Mouse (Mus musculus) embryonic fibroblast, embryonic 13.5 days (primary cell): ENCODE results near the gene Hist1h2bp. TPM values are rescaled to one million over a fixed set of nuclear protein-coding genes. Genes with fewer than 3 reads are reported as not detected.
"Not testable (repeated sequence)": the region's sequence is repeated elsewhere in the genome, so short reads cannot be mapped to it uniquely, and the experiment has no call there.

Source experiments
- H3K27ac ChIP-seq: 2 replicates; pipeline ENCODE4 v1.5.1; 2012; ENCODE audit warnings: low read length, control low read depth, inconsistent platforms; ENCODE audit not compliant: insufficient read depth
- H3K4me1 ChIP-seq: 2 replicates; pipeline ENCODE4 v1.6.1; 2011; ENCODE audit warnings: low read length; ENCODE audit not compliant: control insufficient read depth, insufficient read depth
- H3K4me3 ChIP-seq: 2 replicates; pipeline ENCODE4 v1.5.1; 2011; ENCODE audit warnings: mild to moderate bottlenecking, control low read depth, low read length; ENCODE audit not compliant: insufficient read depth
- CTCF ChIP-seq: IDR thresholded peaks from 2 replicates; pipeline ENCODE4 v1.5.1; 2011; ENCODE audit warnings: mild to moderate bottlenecking, control low read depth, low read length, moderate library complexity, borderline replicate concordance; ENCODE audit not compliant: insufficient read depth
- POLR2A ChIP-seq: IDR thresholded peaks from 2 replicates; pipeline ENCODE4 v1.6.1; 2011; ENCODE audit warnings: low read depth, mild to moderate bottlenecking, control low read depth, low read length, moderate library complexity
- polyA plus RNA-seq: library from polyadenylated mRNA; stranded (reverse); fragments of >200 nt; gene quantifications from 2 replicates; pipeline ENCODE4 v1.2.4, GENCODE M21; 2011; ENCODE audit warnings: low read depth; ENCODE audit not compliant: missing spikeins, insufficient read length

The Hist1h2bp gene
- polyA plus RNA-seq, 1 experiment, result 1.0 TPM

GRCm38 (mm10) chr13:21812092-21812491 is 24.8 kb downstream of the Hist1h2bp start:
- peak; percentile 49 for TF ChIP-seq POLR2A
- H3K4me3 ChIP-seq, H3K4me1 ChIP-seq: not testable (repeated sequence)
- H3K27ac ChIP-seq, result peak overlapping the region; percentile 5; the same call in 1 of the 2 replicates

- H3K4me3 ChIP-seq, H3K4me1 ChIP-seq: not testable (repeated sequence)
Observed at GRCm38 (mm10) chr13:21820082-21820890, 33.0 kb downstream of the Hist1h2bp start.

GRCm38 (mm10) chr13:21828511-21828910 is 41.2 kb downstream of the Hist1h2bp start:
- Histone ChIP-seq H3K4me3 (no peak overlapping the region), H3K4me1 (no peaks in the 10 kb centered on the region), H3K27ac (no peak overlapping the region)
- no peak for TF ChIP-seq CTCF
- TF ChIP-seq POLR2A, result no peak

More at GRCm38 (mm10) chr13:21820082-21820890, 33.0 kb downstream of the Hist1h2bp start:
- H3K27ac ChIP-seq, result not testable (repeated sequence)

GRCm38 (mm10) chr13:21830344-21830743 is 43.1 kb downstream of the Hist1h2bp start:
- no peak for TF ChIP-seq CTCF
- TF ChIP-seq POLR2A, result 0 out of 2 replicates have a peak, but pooled peaks have one; percentile 10
- no peak overlapping the region for H3K27ac ChIP-seq

GRCm38 (mm10) chr13:21831418-21832394 is 44.4 kb downstream of the Hist1h2bp start, which contains the start of gene Hist1h4n:
TSS of gene Hist1h4n (minus strand) at chr13:21832196.
- not testable (repeated sequence) for H3K27ac ChIP-seq, H3K4me3 ChIP-seq, H3K4me1 ChIP-seq
- peak; percentile 54 for TF ChIP-seq POLR2A

More at GRCm38 (mm10) chr13:21830344-21830743, 43.1 kb downstream of the Hist1h2bp start:
- no peaks in the 10 kb centered on the region for H3K4me1 ChIP-seq
- H3K4me3 ChIP-seq, result no peak overlapping the region

GRCm38 (mm10) chr13:21833461-21833860 is 46.2 kb downstream of the Hist1h2bp start, which contains the start of the genes Hist1h2ap and Hist1h2br:
TSS of gene Hist1h2ap (minus strand) at chr13:21833507.
TSS of gene Hist1h2br (plus strand) at chr13:21833743.
- H3K27ac ChIP-seq, H3K4me1 ChIP-seq, H3K4me3 ChIP-seq: not testable (repeated sequence)

Other genes with a start within 250 kb of the Hist1h2bp start
- not detected in 2 replicates for gene Olfr1366, start 244.7 kb upstream of the Hist1h2bp start, polyA plus RNA-seq
- gene Olfr1535, start 227.6 kb upstream of the Hist1h2bp start, polyA plus RNA-seq, result 0.12 and 0.44 TPM in 2 replicates
- gene Olfr1364, start 205.7 kb upstream of the Hist1h2bp start, polyA plus RNA-seq, result not detected in 2 replicates
- not detected in 2 replicates for gene Olfr1362, start 173.4 kb upstream of the Hist1h2bp start, polyA plus RNA-seq
- gene Olfr11, start 144.9 kb upstream of the Hist1h2bp start, polyA plus RNA-seq, result not detected in 2 replicates
- not detected in 2 replicates for gene Olfr1361, start 124.1 kb upstream of the Hist1h2bp start, polyA plus RNA-seq
- not detected in 2 replicates for gene Olfr1360, start 110.1 kb upstream of the Hist1h2bp start, polyA plus RNA-seq
- not detected in 2 replicates for gene Olfr1359, start 89.3 kb upstream of the Hist1h2bp start, polyA plus RNA-seq
- gene Hist1h2bl, start 71.3 kb upstream of the Hist1h2bp start, polyA plus RNA-seq, result 3.5 TPM in 1 of 2 replicates, not detected in the other
- gene Hist1h2ai, start 71.0 kb upstream of the Hist1h2bp start, polyA plus RNA-seq, result 5.0 TPM in 1 of 2 replicates, not detected in the other
- 3.4 TPM in 1 of 2 replicates, not detected in the other for gene Hist1h3h, start 69.8 kb upstream of the Hist1h2bp start, polyA plus RNA-seq
- gene Hist1h2bm, start 65.4 kb upstream of the Hist1h2bp start, polyA plus RNA-seq, result 5.5 and 9.1 TPM in 2 replicates
- 2.6 and 4.1 TPM in 2 replicates for gene Hist1h4j, start 52.4 kb upstream of the Hist1h2bp start, polyA plus RNA-seq
- gene Hist1h4k, start 37.0 kb upstream of the Hist1h2bp start, polyA plus RNA-seq, result 1.9 and 7.3 TPM in 2 replicates
- 5.3 TPM in 1 of 2 replicates, not detected in the other for gene Hist1h2ak, start 33.6 kb upstream of the Hist1h2bp start, polyA plus RNA-seq
- gene Hist1h2bn, start 33.3 kb upstream of the Hist1h2bp start, polyA plus RNA-seq, result 2.4 and 9.6 TPM in 2 replicates
- gene Hist1h1b, start 6.8 kb upstream of the Hist1h2bp start, polyA plus RNA-seq, result 2.3 and 7.8 TPM in 2 replicates
- gene Hist1h3i, start 4.1 kb upstream of the Hist1h2bp start, polyA plus RNA-seq, result 4.3 and 8.6 TPM in 2 replicates
- not detected in 2 replicates for gene Hist1h2an, start 243 bp upstream of the Hist1h2bp start, polyA plus RNA-seq
- 1.0 and 2.3 TPM in 2 replicates for gene Hist1h2bq, start 22.7 kb downstream of the Hist1h2bp start, polyA plus RNA-seq
- gene Hist1h2ao, start 23.0 kb downstream of the Hist1h2bp start, polyA plus RNA-seq, result not detected in 2 replicates
- gene Hist1h4m, start 24.3 kb downstream of the Hist1h2bp start, polyA plus RNA-seq, result not detected in 2 replicates
- 18.9 and 28.6 TPM in 2 replicates for gene Hist1h4n, start 44.7 kb downstream of the Hist1h2bp start, polyA plus RNA-seq
- gene Hist1h2ap, start 46.0 kb downstream of the Hist1h2bp start, polyA plus RNA-seq, result 18.2 and 27.0 TPM in 2 replicates
- 1.9 TPM in 1 of 2 replicates, not detected in the other for gene Hist1h2br, start 46.3 kb downstream of the Hist1h2bp start, polyA plus RNA-seq
- 2.9 and 5.0 TPM in 2 replicates for gene Zfp184, start 157.6 kb downstream of the Hist1h2bp start, polyA plus RNA-seq
- gene Pom121l2, start 193.7 kb downstream of the Hist1h2bp start, polyA plus RNA-seq, result 0.23 and 0.32 TPM in 2 replicates
- gene Prss16, start 222.3 kb downstream of the Hist1h2bp start, polyA plus RNA-seq, result 0.37 and 0.98 TPM in 2 replicates
- 1.3 TPM in 1 of 2 replicates, not detected in the other for gene Hist1h2ah, start 248.1 kb downstream of the Hist1h2bp start, polyA plus RNA-seq
- 16.3 and 22.3 TPM in 2 replicates for gene Hist1h2bk, start 248.4 kb downstream of the Hist1h2bp start, polyA plus RNA-seq